Mouse (Mus musculus): ENCODE results near the gene Cuta. TPM values are rescaled to one million over a fixed set of nuclear protein-coding genes. Genes with fewer than 3 reads are reported as not detected.
A peak's percentile ranks its signal among the peaks of the same experiment; 100 is the strongest.

The Cuta gene
- polyA plus RNA-seq, 1 experiment from 2014 or later: 155 TPM

DNA sequence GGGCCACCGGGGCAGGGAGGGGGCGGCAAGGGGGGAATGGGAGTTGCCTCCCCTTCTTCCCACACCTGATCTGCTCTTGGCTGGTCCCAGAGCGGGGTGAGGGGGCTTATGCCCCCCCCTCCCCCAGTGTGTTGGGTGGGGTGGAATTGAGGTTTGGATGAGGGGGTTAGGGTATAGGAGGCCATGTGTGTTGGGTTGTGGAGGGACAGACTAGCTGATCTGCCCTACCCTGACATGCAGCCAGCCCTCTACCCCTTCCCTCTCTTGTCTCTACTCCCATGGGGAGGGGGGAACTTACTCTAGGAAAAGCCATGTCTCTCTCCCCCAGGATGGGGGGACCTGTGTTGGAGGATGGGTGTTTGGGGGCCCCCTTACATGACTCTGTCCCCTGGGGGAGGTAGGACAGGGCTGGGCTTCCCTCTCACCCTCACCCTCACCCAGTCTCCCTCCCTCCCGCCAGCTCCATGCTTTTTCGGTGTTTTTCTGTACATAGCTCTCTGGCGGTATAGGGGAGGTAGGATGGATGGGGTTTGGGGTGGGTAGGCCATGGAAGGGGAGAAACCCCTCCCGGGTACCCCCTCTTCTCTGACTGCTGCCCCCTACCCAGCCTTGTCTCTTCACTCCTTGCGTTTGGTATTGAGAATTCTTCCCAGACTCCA is 32.0 kb upstream of the Cuta start:
- Histone ChIP-seq H3K27ac (ENCODE audit: poor library complexity, severe bottlenecking) (no peak overlapping the region), H3K4me3 (no peak overlapping the region)

DNA sequence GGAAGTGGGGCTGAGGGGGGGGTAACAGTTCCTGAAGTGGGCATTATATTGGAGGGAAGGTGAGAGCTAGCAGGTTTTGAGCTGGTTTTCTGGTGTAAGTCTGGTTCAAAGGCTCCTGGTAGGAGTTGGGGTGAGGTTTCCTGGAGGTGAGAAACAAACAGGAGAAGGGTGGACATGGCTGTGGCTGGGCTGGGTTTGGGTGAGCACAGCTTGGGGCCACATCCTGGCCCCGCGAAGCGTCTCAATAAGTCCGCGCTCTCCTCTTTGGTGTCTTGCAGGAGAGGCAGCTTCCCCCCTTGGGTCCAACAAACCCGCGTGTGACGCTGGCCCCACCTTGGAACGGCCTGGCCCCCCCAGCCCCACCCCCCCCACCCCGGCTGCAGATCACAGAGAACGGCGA is 30.9 kb upstream of the Cuta start:
- H3K36me3 ChIP-seq: peaks cover 47% of the 10 kb centered on the region
- H3K27ac ChIP-seq (ENCODE audit: poor library complexity, severe bottlenecking): no peak overlapping the region
- ATAC-seq (ENCODE audit: insufficient number of reproducible peaks, low FRiP score): no peak
- H3K4me2 ChIP-seq: no peak overlapping the region
- no peaks in the 10 kb centered on the region for H3K27me3 ChIP-seq (replicated peaks)
- WGBS: 47% methylated on average over 12 of the region's 12 CpGs
- peaks cover 31% of the 10 kb centered on the region for H3K4me1 ChIP-seq (replicated peaks)
- H3K4me3 ChIP-seq: no peak overlapping the region
- no peak overlapping the region for H3K9ac ChIP-seq
- H3K9me3 ChIP-seq (replicated peaks): no peaks in the 10 kb centered on the region

More for the DNA sequence above, 32.0 kb upstream of the Cuta start:
- Histone ChIP-seq H3K27me3 (replicated peaks) (no peaks in the 10 kb centered on the region), H3K9me3 (replicated peaks) (no peaks in the 10 kb centered on the region), H3K9ac (0 out of 2 replicates have a peak overlapping the region, but pooled peaks have one; percentile 51), H3K4me1 (replicated peaks) (peaks cover 31% of the 10 kb centered on the region), H3K36me3 (peaks cover 47% of the 10 kb centered on the region), H3K4me2 (peak overlapping the region; percentile 91)
- ATAC-seq (ENCODE audit: insufficient number of reproducible peaks, low FRiP score): no peak
- WGBS: 59% methylated on average over 8 of the region's 8 CpGs

DNA sequence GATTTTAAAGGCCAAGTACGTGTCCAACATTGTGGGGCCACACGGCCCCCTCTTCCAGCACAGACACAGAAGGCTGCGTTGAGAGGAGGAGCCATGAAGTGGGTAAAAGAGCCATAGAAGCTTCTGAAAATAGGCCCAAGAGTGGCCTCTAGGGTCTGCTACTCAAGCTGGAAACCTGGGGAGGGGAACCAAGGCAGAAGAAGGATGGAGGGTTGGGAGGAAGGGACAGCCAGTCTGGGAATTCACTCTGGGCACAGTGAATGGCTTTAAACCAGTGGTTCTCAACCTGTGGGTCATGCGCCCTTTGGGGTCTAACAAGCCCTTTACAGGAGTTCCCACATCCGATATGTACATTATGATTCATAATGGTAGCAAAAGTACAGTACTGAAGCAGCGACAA is 29.9 kb upstream of the Cuta start:
- Histone ChIP-seq H3K4me3 (no peak overlapping the region), H3K27ac (ENCODE audit: poor library complexity, severe bottlenecking) (no peak overlapping the region), H3K36me3 (peaks cover 47% of the 10 kb centered on the region), H3K9me3 (replicated peaks) (no peaks in the 10 kb centered on the region), H3K4me1 (replicated peaks) (peaks cover 21% of the 10 kb centered on the region), H3K9ac (0 out of 2 replicates have a peak overlapping the region, but pooled peaks have one; percentile 1), H3K4me2 (no peak overlapping the region), H3K27me3 (replicated peaks) (no peaks in the 10 kb centered on the region)
- 77% methylated on average over 6 of the region's 6 CpGs for WGBS
- no peak for ATAC-seq (ENCODE audit: insufficient number of reproducible peaks, low FRiP score)

DNA sequence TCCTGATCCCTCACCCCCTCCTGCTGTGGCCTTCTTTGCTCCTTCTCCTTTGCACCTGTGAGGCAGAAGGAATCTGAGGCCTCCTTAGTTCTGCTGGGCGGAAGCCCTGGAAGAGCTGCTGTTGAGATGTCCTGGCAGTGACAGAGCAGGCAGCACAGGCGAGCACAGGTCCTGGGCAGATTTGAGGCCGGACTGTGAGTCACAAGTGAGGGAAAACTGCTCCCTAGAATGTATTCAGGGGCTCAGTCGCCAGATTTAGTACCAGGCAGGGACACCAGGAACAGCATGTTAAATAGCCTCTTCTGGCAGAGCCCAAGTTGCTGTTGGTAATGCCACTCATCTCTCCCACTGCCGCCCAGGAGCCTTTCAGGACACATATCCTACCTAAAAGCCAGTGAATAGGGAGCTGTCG is 28.8 kb upstream of the Cuta start:
- Histone ChIP-seq H3K4me3 (no peak overlapping the region), H3K27ac (ENCODE audit: poor library complexity, severe bottlenecking) (no peak overlapping the region), H3K36me3 (peaks cover 53% of the 10 kb centered on the region), H3K27me3 (replicated peaks) (no peaks in the 10 kb centered on the region), H3K9me3 (replicated peaks) (no peaks in the 10 kb centered on the region), H3K9ac (no peak overlapping the region), H3K4me2 (no peak overlapping the region), H3K4me1 (replicated peaks) (peaks cover 13% of the 10 kb centered on the region)
- ATAC-seq (ENCODE audit: insufficient number of reproducible peaks, low FRiP score): no peak
- WGBS: 82% methylated on average over 6 of the region's 6 CpGs

DNA sequence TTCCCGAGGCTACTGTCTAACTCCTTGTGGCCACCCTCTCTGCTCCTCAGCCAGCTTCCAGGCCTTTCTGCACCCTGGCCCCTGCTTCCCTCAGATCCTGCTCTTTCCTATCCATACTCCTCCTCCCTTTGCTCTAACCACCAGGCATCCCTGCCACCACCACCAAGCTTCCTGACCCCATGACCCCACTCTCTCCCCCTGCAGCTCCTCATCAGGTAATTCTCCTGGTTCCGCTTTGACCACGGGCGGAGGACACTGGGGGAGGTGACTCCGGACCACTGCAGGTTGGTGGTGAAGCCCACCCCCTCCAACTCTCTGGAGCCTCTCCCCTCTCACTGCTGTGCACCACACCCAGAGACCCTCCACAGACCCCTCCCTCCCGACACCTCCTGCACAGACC is 28.1 kb upstream of the Cuta start:
- 84% methylated on average over 6 of the region's 6 CpGs for WGBS
- Histone ChIP-seq H3K27me3 (replicated peaks) (no peaks in the 10 kb centered on the region), H3K4me3 (no peak overlapping the region), H3K9ac (no peak overlapping the region), H3K27ac (ENCODE audit: poor library complexity, severe bottlenecking) (no peak overlapping the region), H3K4me1 (replicated peaks) (peaks cover 13% of the 10 kb centered on the region), H3K36me3 (peaks cover 60% of the 10 kb centered on the region), H3K4me2 (no peak overlapping the region), H3K9me3 (replicated peaks) (no peaks in the 10 kb centered on the region)
- no peak for ATAC-seq (ENCODE audit: insufficient number of reproducible peaks, low FRiP score)

DNA sequence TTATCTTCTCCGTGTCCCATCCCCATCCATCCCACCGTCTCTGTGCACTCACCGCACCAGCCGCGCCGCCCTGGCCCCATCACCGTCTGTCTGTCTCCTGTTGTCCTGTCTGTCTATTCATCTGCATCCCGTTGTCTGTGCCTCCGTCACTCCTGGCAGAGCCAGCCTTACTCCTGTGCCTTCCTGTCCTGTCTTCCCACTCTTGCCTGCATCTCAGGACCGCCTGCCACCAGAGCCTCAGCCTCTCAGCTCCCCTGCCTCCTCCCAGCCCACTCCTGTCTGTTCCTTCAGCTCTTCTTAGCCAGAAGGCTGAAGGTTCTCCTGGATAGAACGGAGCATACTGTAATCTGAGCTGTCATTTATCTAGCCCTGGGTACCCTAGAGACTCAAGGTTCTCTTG is 27.6 kb upstream of the Cuta start:
- no peaks in the 10 kb centered on the region for H3K27me3 ChIP-seq (replicated peaks)
- peaks cover 10% of the 10 kb centered on the region for H3K4me1 ChIP-seq (replicated peaks)
- H3K27ac ChIP-seq (ENCODE audit: poor library complexity, severe bottlenecking): no peak overlapping the region
- ATAC-seq (ENCODE audit: insufficient number of reproducible peaks, low FRiP score): no peak
- no peak overlapping the region for H3K9ac ChIP-seq
- 86% methylated on average over 11 of the region's 11 CpGs for WGBS
- peaks cover 65% of the 10 kb centered on the region for H3K36me3 ChIP-seq
- H3K4me3 ChIP-seq: no peak overlapping the region
- no peaks in the 10 kb centered on the region for H3K9me3 ChIP-seq (replicated peaks)
- no peak overlapping the region for H3K4me2 ChIP-seq

GRCm38 (mm10) chr17:26961572-26962240 is 22.3 kb upstream of the Cuta start:
- Histone ChIP-seq H3K4me1 (replicated peaks) (peaks cover 1% of the 10 kb centered on the region; the same call in 1 of the 2 replicates), H3K36me3 (peaks cover 96% of the 10 kb centered on the region), H3K9me3 (replicated peaks) (no peaks in the 10 kb centered on the region), H3K27ac (ENCODE audit: poor library complexity, severe bottlenecking) (no peak overlapping the region), H3K9ac (no peak overlapping the region), H3K27me3 (replicated peaks) (no peaks in the 10 kb centered on the region), H3K4me3 (no peak overlapping the region), H3K4me2 (no peak overlapping the region)
- ATAC-seq (ENCODE audit: insufficient number of reproducible peaks, low FRiP score): no peak
- WGBS: 88% methylated on average over 20 of the region's 21 CpGs

DNA sequence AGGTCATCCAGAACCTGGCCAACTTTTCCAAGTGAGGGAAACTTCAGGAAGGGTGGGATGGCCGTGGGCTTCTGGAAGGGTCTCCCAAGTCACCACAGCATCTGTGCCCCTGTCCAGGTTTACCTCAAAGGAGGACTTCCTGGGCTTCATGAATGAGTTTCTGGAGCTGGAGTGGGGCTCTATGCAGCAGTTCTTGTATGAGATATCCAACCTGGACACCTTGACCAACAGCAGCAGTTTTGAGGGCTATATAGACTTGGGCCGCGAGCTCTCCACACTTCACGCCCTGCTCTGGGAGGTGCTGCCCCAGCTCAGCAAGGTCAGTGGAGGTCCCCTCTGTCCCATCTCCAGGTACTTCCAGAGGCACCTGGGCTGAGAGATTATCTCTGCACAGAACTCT is 20.4 kb upstream of the Cuta start:
- 91% methylated on average over 4 of the region's 4 CpGs for WGBS
- no peak for ATAC-seq (ENCODE audit: insufficient number of reproducible peaks, low FRiP score)

GRCm38 (mm10) chr17:26958880-26959279 is 19.5 kb upstream of the Cuta start:
- no peak for ATAC-seq (ENCODE audit: insufficient number of reproducible peaks, low FRiP score)
- peaks cover 20% of the 10 kb centered on the region for H3K4me1 ChIP-seq (replicated peaks)
- 55% methylated on average over 5 of the region's 5 CpGs for WGBS
- no peak overlapping the region for H3K4me2 ChIP-seq
- H3K9ac ChIP-seq: no peak overlapping the region
- no peak overlapping the region for H3K4me3 ChIP-seq
- peaks cover 80% of the 10 kb centered on the region for H3K36me3 ChIP-seq
- no peak overlapping the region for H3K27ac ChIP-seq (ENCODE audit: poor library complexity, severe bottlenecking)
- H3K9me3 ChIP-seq (replicated peaks): no peaks in the 10 kb centered on the region
- no peaks in the 10 kb centered on the region for H3K27me3 ChIP-seq (replicated peaks)

More for the DNA sequence above, 20.4 kb upstream of the Cuta start:
- H3K4me1 ChIP-seq (replicated peaks): peaks cover 13% of the 10 kb centered on the region
- no peaks in the 10 kb centered on the region for H3K9me3 ChIP-seq (replicated peaks)
- no peak overlapping the region for H3K4me2 ChIP-seq
- H3K36me3 ChIP-seq: peaks cover 90% of the 10 kb centered on the region
- no peak overlapping the region for H3K27ac ChIP-seq (ENCODE audit: poor library complexity, severe bottlenecking)
- no peak overlapping the region for H3K4me3 ChIP-seq
- no peak overlapping the region for H3K9ac ChIP-seq
- no peaks in the 10 kb centered on the region for H3K27me3 ChIP-seq (replicated peaks)

DNA sequence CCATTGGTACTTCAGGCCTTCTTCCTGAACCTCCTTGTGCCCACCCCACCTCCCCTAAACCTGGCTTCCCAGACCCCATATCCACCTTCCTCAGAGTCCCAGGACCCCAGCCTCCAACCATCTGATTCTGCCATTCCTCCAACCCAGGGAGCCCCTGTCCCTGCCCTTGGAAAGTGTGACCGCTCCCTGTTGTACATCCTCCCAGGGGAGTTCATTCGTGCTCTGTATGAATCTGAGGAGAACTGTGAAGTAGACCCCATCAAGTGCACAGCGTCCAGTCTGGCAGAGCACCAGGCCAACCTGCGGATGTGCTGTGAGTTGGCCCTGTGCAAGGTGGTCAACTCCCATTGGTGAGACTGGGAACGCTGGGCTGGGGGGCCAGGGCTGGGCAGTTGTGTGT is 18.5 kb upstream of the Cuta start:
- H3K9ac ChIP-seq: no peak overlapping the region
- no peaks in the 10 kb centered on the region for H3K27me3 ChIP-seq (replicated peaks)
- H3K9me3 ChIP-seq (replicated peaks): no peaks in the 10 kb centered on the region
- H3K4me2 ChIP-seq: no peak overlapping the region
- ATAC-seq (ENCODE audit: insufficient number of reproducible peaks, low FRiP score): no peak
- H3K4me3 ChIP-seq: no peak overlapping the region
- no peak overlapping the region for H3K27ac ChIP-seq (ENCODE audit: poor library complexity, severe bottlenecking)
- WGBS: 91% methylated on average over 5 of the region's 5 CpGs
- peaks cover 73% of the 10 kb centered on the region for H3K36me3 ChIP-seq
- peaks cover 30% of the 10 kb centered on the region for H3K4me1 ChIP-seq (replicated peaks)

DNA sequence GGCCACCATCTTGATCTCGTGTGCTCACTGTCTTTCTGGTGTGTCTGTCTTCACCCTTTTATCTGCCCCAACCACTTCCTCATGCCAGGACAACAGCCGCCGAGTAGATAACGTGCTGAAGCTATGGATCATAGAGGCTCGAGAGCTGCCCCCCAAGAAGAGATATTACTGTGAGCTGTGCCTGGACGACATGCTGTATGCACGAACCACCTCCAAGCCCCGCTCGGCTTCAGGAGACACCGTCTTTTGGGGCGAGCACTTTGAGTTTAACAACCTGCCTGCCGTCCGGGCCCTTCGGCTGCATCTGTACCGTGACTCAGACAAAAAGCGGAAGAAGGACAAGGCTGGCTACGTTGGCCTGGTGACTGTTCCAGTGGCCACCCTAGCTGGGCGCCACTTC is 17.5 kb upstream of the Cuta start:
- H3K9me3 ChIP-seq (replicated peaks): no peaks in the 10 kb centered on the region
- H3K4me2 ChIP-seq: no peak overlapping the region
- H3K4me1 ChIP-seq (replicated peaks): peaks cover 40% of the 10 kb centered on the region
- no peak for ATAC-seq (ENCODE audit: insufficient number of reproducible peaks, low FRiP score)
- H3K27me3 ChIP-seq (replicated peaks): no peaks in the 10 kb centered on the region
- WGBS: 62% methylated on average over 18 of the region's 18 CpGs
- no peak overlapping the region for H3K9ac ChIP-seq
- no peak overlapping the region for H3K27ac ChIP-seq (ENCODE audit: poor library complexity, severe bottlenecking)
- H3K36me3 ChIP-seq: peaks cover 63% of the 10 kb centered on the region
- H3K4me3 ChIP-seq: no peak overlapping the region

All from heart, embryonic 12.5 days (tissue).